Mouse (Mus musculus): Measurements from ENCODE around the gene Supt20.

DNA sequence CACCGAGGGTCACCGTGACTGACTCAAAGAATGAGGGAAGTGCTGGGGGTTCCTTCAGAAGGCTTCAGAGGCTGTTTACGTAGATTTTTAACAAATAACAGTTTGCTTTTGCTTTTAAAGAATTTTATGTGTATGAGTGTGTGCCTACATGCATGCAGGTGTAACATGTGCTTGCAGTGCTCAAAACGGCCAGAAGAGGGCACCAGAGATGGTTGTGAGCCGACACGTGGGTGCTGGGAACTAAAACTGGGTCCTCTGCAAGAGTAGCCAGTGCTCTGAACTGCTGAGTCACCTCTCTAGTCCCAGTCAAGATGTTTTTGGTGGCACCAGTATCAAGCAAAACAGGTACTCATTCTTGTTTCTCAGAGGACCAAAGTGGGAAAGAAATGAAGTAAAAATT is 81.0 kb downstream of the Supt20 start:
- 0 out of 2 replicates have a peak, but pooled peaks have one; percentile 12 for TF ChIP-seq CTCF (IDR thresholded peaks at IDR 0.05; ENCODE audit: borderline replicate concordance, insufficient read depth, low read depth, low read length)
- TF ChIP-seq POLR2A (IDR thresholded peaks at IDR 0.05; ENCODE audit: borderline replicate concordance, insufficient read depth, low read length) = no peak
